Mouse (Mus musculus) kidney, adult 2 months (tissue): ENCODE measurements around the gene Hoxb3. TPM values are rescaled to one million over a fixed set of nuclear protein-coding genes. Genes with fewer than 3 reads are reported as not detected.

ENCODE experiments used
- DNase-seq: peaks from one replicate; pipeline ENCODE4 v3.0.0; 2021
- H3K27ac ChIP-seq: fragments of 200-500 bp; 2 replicates; pipeline ENCODE4 v1.5.1; 2012; ENCODE audit warnings: low read depth, low read length, control low read depth, inconsistent platforms; ENCODE audit not compliant: insufficient read depth
- H3K27me3 ChIP-seq: fragments of 200-500 bp; replicated peaks from 2 replicates; pipeline ENCODE4 v1.6.1; 2012; ENCODE audit warnings: mild to moderate bottlenecking, moderate library complexity, low read length, inconsistent platforms; ENCODE audit not compliant: control insufficient read depth, insufficient read depth
- H3K36me3 ChIP-seq: fragments of 200-500 bp; 2 replicates; pipeline ENCODE4 v1.6.1; 2012; ENCODE audit warnings: mild to moderate bottlenecking, moderate library complexity, low read length, inconsistent platforms; ENCODE audit not compliant: control insufficient read depth, insufficient read depth
- H3K4me1 ChIP-seq: fragments of 200-500 bp; 2 replicates; pipeline ENCODE4 v1.6.1; 2011; ENCODE audit warnings: low read length; ENCODE audit not compliant: control insufficient read depth, insufficient read depth
- H3K4me3 ChIP-seq: fragments of 200-500 bp; 2 replicates; pipeline ENCODE4 v1.5.1; 2011; ENCODE audit warnings: mild to moderate bottlenecking, low read depth, low read length, control low read depth; ENCODE audit not compliant: insufficient read depth
- CTCF ChIP-seq: fragments of 200-500 bp; conservative IDR thresholded peaks from 2 replicates; pipeline ENCODE4 v1.5.1; 2011; ENCODE audit warnings: low read depth, mild to moderate bottlenecking, control low read depth, low read length, moderate library complexity, mixed read lengths; ENCODE audit not compliant: insufficient read depth, insufficient read length
- POLR2A ChIP-seq: fragments of 200-500 bp; IDR thresholded peaks from one replicate; pipeline ENCODE4 v1.6.1; 2011; ENCODE audit warnings: low read depth, low read length, control low read depth
- WGBS: fragments of 180-500 bp; shearing (Covaris S2); methylation state at CpG from one replicate; pipeline ENCODE4 v1.1.7; 2018; 5-methylcytosine and 5-hydroxymethylcytosine counted together
- polyA plus RNA-seq: library from polyadenylated mRNA; depleted of rRNA; stranded (reverse); fragments of >200 nt; gene quantifications from 2 replicates; pipeline ENCODE4 v1.2.3, GENCODE M21; 2012

The Hoxb3 gene
- polyA plus RNA-seq, 1 experiment = 10.1 TPM

DNA sequence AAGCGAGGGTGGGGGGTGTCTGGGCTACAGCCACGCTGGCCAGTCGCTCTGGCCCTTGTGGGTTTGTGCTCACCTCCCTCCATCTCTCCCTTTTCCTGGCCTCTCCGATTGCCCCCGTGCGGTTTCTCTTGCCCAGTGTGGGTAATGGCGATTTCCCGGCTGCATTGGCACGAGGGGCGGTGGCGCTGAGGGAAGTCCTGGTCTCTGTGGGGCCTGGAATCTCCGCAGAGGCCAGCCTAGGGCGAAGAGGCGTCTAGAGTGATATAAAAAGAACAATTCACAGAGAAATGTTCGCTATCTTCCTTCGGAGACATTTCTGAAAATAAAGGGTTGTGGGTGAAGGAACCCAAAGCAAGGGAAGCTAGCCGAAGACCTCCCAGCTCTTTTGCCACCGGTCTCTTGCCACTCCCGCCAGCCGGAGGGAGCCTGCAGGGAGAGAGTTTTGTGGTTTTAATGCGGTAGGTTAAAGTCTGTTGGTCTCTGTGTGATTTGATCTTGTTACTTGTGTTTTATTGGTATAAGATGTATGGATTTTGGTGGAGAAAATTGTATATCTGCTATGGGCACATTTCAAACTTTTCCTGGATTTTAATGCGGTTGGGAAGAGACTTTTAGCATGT lies 29.7 kb upstream of the Hoxb3 start:
- no peaks in the 10 kb centered on the region for H3K36me3 ChIP-seq
- peak overlapping the region; percentile 95 for H3K4me3 ChIP-seq
- DNase-seq = peak; percentile 62
- no peaks in the 10 kb centered on the region for H3K27me3 ChIP-seq
- WGBS = under 1% methylated on average over 22 of the region's 22 CpGs
- peaks cover 10% of the 10 kb centered on the region; the same call in 1 of the 2 replicates for H3K4me1 ChIP-seq
- no peak for TF ChIP-seq CTCF
- TF ChIP-seq POLR2A = no peak
- H3K27ac ChIP-seq = peak overlapping the region; percentile 99

DNA sequence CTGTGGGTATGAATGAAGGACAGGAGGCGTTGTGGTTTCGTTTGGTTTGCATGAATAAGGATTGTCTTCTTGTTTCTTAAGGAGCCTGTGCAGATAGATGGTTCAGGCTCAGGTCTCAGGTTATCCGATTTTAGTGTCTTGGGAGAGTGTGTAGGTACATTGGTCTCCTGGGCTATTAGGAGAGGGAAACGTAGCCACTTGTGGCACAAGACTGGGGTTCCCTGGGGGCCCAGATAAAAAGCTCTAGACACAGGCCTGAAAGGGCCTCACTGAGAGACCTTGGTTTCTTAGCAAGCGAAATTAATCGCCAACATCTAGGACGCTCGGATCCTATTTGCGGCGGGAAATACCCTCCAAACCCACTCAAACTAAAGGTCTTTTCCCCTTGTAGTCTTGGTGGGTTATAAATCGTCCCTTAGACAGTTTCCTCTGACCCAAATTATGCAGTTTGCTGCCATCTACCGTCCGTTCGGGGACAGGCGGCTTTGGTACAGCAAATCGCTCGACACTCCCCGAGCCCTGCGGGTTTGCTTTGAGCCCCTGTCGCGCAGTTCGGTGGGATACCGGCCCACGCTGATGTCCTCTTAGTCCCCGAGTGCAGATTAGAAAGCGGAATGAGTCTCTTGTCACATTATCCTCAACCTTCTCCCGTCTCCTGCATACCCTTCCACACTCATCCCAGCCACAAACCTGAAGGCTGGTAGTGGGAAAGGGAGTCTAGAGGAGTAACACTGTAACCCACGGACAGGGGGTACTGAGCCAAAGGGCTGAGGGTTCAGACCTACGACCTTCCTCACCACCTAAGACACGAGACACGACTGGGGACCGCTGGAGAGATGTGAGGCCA lies 28.7 kb upstream of the Hoxb3 start:
- peak overlapping the region; percentile 95 for H3K4me3 ChIP-seq
- DNase-seq = peak; percentile 95
- no peaks in the 10 kb centered on the region for H3K27me3 ChIP-seq
- H3K36me3 ChIP-seq = no peaks in the 10 kb centered on the region
- peaks cover 7% of the 10 kb centered on the region; the same call in 1 of the 2 replicates for H3K4me1 ChIP-seq
- peak overlapping the region; percentile 83 for H3K27ac ChIP-seq
- TF ChIP-seq CTCF (peak; percentile 79), POLR2A (no peak)
- under 1% methylated on average over 32 of the region's 32 CpGs for WGBS

DNA sequence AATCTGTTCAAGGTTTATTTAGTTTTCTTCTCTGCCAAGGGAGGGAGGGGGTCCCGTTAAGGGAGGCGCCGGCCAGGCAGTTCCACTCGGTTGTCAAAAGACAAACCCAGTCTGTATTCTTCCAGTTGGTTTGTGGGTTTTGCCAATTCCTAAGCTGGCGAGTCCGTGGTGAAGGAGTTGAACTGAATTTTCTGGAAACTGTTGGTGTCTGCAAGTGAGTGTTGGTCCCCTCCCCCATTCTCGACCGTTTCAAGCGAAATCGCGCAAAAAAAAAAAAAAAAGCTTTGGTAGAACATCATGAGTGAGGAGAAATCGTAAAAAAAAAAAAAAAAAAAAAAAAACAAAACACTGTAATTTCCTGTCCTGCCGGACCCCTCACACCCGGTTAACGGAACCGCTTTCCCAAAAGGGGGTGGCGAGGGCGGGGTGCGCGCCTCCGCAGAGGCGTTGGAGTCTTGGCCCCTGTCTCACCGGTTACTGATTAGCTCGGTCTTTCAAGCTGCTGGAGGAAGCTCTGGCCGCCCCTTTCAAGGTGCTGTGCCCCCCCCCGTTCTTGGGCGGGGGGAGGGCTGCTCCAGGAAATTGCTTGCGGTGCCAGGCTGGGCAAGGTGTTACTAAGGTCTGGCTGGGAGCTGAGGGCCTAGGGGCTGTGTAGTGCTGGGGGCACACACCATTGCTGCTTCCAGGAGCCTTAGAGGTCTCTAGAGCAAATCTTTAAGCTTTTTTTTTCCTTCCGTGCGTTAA lies 27.9 kb upstream of the Hoxb3 start:
- H3K36me3 ChIP-seq = no peaks in the 10 kb centered on the region
- peak overlapping the region; percentile 90 for H3K27ac ChIP-seq
- H3K4me3 ChIP-seq = peak overlapping the region; percentile 95
- under 1% methylated on average over 30 of the region's 30 CpGs for WGBS
- TF ChIP-seq POLR2A (no peak), CTCF (no peak)
- peak; percentile 95 for DNase-seq
- peaks cover 7% of the 10 kb centered on the region; the same call in 1 of the 2 replicates for H3K4me1 ChIP-seq
- H3K27me3 ChIP-seq = no peaks in the 10 kb centered on the region

DNA sequence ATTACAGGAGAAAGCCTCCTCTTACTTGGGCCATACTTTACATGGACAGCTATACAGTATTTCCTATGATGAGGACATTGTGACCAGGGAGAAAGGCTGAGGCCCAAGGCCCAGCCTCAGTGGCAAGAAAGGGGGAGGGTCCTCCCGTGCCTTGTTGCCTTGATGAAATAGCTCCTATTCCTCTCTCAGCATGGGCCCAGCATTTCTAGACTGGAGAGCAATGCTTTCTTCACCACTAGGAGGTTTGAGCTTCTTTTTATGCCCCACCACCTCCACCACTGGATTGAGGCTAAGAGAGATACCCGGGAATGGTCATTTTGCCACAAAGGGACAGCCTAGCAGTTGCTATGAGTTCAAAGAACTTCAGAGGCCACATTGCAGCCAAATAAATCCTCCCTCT lies 26.1 kb upstream of the Hoxb3 start:
- TF ChIP-seq CTCF (no peak), POLR2A (no peak)
- Histone ChIP-seq H3K27me3 (no peaks in the 10 kb centered on the region), H3K4me3 (no peak overlapping the region), H3K36me3 (peaks cover 2% of the 10 kb centered on the region; the same call in 1 of the 2 replicates), H3K4me1 (peaks cover 4% of the 10 kb centered on the region; the same call in 1 of the 2 replicates), H3K27ac (0 out of 2 replicates have a peak overlapping the region, but pooled peaks have one; percentile 18)
- no peak for DNase-seq
- 50% methylated on average over 2 of the region's 2 CpGs for WGBS

DNA sequence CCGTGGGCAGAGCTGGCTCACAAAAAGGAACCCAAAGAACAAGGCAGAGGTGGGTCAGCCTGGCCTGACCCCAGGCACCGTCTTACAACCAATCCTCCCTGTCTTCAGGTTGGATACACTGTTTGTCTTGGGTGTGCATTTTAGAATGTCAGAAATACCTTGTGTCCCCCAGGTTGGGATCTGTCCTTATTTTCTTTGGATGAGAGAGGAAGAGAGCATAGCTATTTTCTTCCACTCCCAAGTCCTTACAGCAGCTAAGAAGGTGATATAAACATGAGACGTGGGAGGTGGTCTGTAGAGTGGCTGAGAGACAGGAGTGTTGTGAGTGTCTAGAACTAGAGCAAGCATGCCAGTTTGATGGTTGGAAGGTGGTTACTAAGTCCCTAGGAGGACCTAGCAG lies 25.7 kb upstream of the Hoxb3 start:
- no peaks in the 10 kb centered on the region for H3K27me3 ChIP-seq
- H3K4me3 ChIP-seq = no peak overlapping the region
- no peak for DNase-seq
- TF ChIP-seq POLR2A = no peak
- H3K27ac ChIP-seq = 0 out of 2 replicates have a peak overlapping the region, but pooled peaks have one; percentile 18
- peaks cover 4% of the 10 kb centered on the region; the same call in 1 of the 2 replicates for H3K4me1 ChIP-seq
- peaks cover 2% of the 10 kb centered on the region; the same call in 1 of the 2 replicates for H3K36me3 ChIP-seq
- 48% methylated on average over 3 of the region's 3 CpGs for WGBS

DNA sequence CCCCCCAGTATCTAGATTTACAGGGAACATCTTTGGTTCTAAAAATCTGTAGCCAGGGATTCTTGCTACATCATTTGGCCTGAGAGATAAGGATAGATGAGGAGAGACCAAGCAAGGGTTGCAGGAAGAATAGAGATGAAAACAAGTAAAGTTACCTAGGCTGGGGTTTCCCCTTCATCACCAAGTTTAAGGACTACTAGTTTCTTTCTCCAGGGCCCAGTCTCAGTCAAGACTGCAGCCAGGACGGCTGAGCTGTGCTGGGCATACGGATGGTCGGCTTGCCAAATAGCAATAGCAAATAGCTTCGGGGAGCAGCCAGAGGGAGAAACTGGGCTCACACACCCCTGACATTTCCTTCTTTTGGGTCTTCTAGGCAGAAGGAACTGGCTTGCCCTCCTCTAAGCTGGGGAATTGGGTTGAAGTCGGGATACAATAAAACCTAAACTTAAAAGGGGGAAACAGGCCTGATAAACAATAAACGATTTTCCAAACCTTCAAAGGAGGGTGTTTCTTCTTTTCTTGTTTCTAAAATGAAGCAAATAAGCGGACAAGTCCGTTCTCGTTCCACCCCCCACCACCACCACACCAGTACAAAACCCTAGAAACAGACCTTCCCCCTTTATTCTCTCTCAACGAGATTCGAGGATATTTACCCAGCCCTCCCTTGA lies 25.0 kb upstream of the Hoxb3 start:
- Histone ChIP-seq H3K36me3 (peaks cover 2% of the 10 kb centered on the region; the same call in 1 of the 2 replicates), H3K27ac (peak overlapping the region; percentile 28; the same call in 1 of the 2 replicates), H3K27me3 (no peaks in the 10 kb centered on the region), H3K4me3 (peak overlapping the region; percentile 91; the same call in 1 of the 2 replicates), H3K4me1 (peaks cover 4% of the 10 kb centered on the region; the same call in 1 of the 2 replicates)
- TF ChIP-seq CTCF (no peak), POLR2A (no peak)
- WGBS = 37% methylated on average over 11 of the region's 11 CpGs
- DNase-seq = no peak
